Mouse (Mus musculus) MEL (cell line): ENCODE results near the gene Ephb2.

Source experiments
- CTCF ChIP-seq, 3 experiments: IDR thresholded peaks in 2 of 3; conservative IDR thresholded peaks in 1 of 3; 2 replicates each; pipeline ENCODE4 v1.5.1; 2011 to 2012; ENCODE audit warnings: low read length in 3 of 3, low read depth in 2 of 3, mild to moderate bottlenecking in 2 of 3, improper control_type of control experiment in 1 of 3, inconsistent platforms in 1 of 3, mixed read lengths in 1 of 3, moderate library complexity in 1 of 3; ENCODE audit not compliant: control insufficient read depth in 1 of 3, insufficient read depth in 1 of 3, poor library complexity in 1 of 3, severe bottlenecking in 1 of 3
- GATA1 ChIP-seq: IDR thresholded peaks from 2 replicates; pipeline ENCODE4 v1.6.1; 2011; ENCODE audit warnings: low read depth, low read length, improper control_type of control experiment
- KAT2A ChIP-seq: conservative IDR thresholded peaks from 2 replicates; pipeline ENCODE4 v1.6.1; 2012; ENCODE audit warnings: low read depth, low read length, improper control_type of control experiment, inconsistent platforms
- POLR2A ChIP-seq, 2 experiments: IDR thresholded peaks; 2 replicates each; pipeline ENCODE4 v1.6.1; 2011 to 2012; ENCODE audit warnings: low read length in 2 of 2, mild to moderate bottlenecking in 2 of 2, control low read depth in 1 of 2, improper control_type of control experiment in 1 of 2, low read depth in 1 of 2, moderate library complexity in 1 of 2; ENCODE audit not compliant: control insufficient read depth in 1 of 2, insufficient read depth in 1 of 2, poor library complexity in 1 of 2

DNA sequence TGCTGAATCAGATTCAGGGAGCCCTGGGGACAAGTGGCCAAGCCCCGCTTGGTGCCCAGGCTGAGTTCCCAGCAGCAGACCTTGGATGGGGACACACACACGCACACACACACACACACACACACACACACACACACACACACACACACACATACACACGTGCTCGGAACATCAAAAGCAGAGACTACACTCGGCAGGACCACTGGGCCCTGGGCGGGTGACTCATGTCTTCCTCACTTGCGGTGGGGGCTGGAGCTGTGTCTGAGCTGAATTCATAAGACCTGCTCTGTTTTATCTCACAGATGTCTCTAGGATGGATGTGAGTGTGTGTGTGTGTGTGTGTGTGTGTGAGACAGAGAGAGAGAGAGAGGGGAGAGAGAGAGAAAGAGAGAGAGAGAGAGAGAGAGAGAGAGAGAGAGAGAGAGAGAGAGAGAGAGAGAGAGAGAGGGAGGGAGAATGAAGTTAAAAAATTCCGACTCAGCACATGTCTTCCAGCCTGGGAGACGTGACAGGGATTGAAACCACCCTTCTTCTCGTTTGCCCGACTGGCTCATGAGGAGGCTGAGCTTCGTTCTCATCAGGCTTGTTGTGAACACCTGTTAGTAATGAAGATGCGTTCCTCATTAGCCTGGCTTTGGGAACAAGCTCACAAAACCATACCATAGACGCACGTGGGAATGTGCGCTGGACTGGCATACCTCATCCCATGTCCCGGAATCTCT, 113.3 kb downstream of the Ephb2 start:
- TF ChIP-seq CTCF (IDR thresholded peaks at IDR 0.05 in 2 of 3, conservative IDR thresholded peaks at IDR 0.05 in 1 of 3; ENCODE audit: control insufficient read depth in 1 of 3, insufficient read depth in 1 of 3, low read depth in 2 of 3, low read length in 3 of 3, poor library complexity in 1 of 3, severe bottlenecking in 1 of 3) (no peak), KAT2A (no peak), POLR2A (IDR thresholded peaks at IDR 0.05; ENCODE audit: control insufficient read depth in 1 of 2, insufficient read depth in 1 of 2, low read depth in 1 of 2, low read length in 2 of 2, poor library complexity in 1 of 2) (no peak), GATA1 (no peak)
